Mouse (Mus musculus) activated CD4-positive, CD25-positive, alpha-beta regulatory T cell, adult 4 months (primary cell): ENCODE results near the gene Rbm45. TPM values are rescaled to one million over a fixed set of nuclear protein-coding genes. Genes with fewer than 3 reads are reported as not detected.

Experiments used
- ATAC-seq: one replicate; pipeline ENCODE4 v1.8.0; 2017
- polyA plus RNA-seq, 2 experiments: library from polyadenylated mRNA; unstranded; fragments of 100-300 nt; shearing (Covaris generic); gene quantifications; one replicate each; pipeline ENCODE4 v1.2.1; 2017

Gene Rbm45
- polyA plus RNA-seq, result 10 to 100 TPM in 1 of 2 experiments, 1 to 10 TPM in 1; 6.7 to 18.9 TPM

DNA sequence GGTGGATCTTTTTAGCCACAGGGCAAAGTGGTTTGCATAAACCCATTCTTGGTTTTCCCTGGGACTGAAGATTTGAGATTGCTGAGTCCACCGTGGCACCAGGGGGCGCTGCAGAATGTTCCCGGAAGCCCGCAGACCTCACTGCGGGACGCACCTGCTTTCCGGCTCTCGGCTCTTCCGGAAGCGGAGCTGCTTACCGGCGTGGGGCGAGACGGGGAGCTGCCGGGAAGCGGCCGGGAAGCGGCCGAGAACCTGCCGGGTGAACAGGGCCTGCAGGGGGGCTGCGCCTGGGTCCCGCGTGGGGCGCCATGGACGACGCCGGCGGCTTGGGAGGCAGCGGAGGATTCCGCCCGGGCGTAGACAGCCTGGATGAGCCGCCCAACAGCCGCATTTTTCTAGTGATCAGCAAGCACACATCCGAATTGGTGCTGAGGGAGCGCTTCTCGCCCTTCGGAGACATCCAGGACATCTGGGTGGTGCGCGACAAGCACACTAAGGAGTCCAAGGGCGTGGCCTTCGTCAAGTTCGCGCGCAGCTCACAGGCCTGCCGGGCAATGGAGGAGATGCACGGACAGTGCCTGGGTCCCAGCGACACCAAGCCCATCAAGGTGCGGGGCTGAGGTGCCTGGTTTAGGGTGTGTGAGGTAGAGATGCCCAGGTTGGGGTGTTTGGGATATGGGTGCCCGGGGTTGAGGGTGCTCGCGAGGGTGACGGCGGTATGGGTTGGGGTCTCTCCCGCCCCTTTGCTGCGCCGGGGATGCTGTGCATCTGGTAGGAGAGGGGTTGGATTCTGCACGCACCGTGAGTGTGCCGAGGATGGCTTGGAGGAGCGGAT lies at the start of gene Rbm45:
Gene Rbm45, plus strand, starts transcription at position 164 of the 835 bp plus-strand sequence.
- ATAC-seq, result peak; percentile 83

DNA sequence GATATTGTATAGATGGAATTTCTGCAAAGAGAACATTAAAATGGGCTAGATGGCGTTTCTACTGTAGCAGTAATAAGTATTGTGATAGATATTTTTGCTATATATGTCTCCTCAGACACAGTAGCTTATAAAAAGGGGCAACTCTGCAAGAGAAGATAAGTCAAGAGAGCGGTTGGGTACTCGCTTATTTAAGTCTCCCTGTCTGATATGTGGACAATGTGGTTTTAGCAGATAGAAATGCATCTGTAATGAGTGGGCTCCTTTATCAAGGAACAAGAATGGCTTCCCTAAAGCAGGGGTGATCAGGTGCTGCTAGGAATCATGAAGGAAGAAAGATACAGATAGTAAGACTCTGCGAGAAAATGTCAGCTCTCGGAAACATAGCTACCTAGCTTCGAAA lies 49.4 kb upstream of the Rbm45 start:
- no peak for ATAC-seq

DNA sequence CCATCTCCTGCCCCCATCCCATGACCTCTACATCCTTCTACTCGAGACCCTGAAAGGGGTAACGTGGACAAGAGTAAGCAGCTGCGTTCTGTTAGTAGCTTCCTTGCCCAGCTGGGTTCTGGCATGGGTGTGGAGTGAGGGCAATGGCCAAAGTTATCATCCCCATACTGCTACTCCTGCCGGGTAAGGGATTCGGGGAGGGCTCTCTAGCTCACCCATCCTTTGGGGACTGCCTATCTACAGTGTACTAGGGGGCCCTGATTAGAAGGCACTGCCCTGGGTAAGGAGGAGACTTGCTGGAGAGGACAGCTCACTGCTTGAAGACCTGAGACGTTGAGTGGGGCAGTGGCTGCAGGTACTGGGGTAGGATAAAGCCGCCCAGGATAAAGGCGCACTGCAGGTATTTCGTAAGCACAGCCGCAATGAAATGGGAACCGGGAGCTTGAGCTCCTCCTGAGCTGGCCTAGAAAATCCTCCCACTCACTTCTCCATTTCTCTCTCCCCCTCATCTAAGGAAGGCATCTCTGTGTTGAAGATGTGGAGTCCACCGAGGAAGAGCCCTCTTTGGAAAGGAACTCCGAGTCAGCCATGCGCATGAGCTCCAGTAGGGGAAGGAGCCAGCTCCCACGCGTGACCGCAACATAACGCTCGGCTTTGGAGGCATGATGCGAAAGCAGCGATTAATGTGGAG lies 46.5 kb upstream of the Rbm45 start:
- no peak for ATAC-seq

DNA sequence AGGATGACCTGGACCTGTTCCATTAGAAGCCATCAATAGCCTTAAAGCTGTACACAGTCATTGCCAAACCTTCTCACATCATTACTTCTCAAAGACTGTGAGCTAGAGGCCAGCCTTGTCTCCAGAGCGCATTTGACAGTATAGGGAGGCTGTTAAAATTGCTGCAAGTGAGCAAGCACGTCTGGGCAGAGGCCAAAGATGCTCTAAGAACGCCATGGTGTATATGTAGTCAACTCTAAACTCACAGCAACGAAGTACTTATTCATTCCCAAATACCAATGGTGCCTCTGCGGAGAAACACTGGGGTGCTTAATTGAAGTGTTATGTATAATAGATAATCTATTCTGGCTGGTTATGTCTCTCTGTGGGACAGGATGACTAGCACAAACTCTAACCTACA lies 45.3 kb upstream of the Rbm45 start:
- no peak for ATAC-seq

DNA sequence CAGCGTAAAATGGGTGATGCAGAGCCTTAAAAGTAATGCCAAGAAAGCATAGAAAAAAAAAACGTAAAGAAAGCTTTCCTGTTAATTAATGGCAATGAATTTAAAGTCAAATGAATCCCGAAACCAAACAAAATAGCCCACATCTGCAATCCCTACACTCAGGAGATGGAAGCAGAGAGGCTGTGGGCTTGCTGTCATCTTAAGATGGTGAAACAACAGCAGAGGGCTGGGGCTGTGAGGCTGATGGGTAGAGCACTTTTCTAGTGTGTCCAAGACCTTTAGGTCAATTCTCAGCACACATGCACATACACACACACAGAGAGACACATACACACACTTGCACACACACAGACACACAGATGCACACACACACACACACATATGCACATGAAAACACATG lies 43.6 kb upstream of the Rbm45 start:
- no peak for ATAC-seq

DNA sequence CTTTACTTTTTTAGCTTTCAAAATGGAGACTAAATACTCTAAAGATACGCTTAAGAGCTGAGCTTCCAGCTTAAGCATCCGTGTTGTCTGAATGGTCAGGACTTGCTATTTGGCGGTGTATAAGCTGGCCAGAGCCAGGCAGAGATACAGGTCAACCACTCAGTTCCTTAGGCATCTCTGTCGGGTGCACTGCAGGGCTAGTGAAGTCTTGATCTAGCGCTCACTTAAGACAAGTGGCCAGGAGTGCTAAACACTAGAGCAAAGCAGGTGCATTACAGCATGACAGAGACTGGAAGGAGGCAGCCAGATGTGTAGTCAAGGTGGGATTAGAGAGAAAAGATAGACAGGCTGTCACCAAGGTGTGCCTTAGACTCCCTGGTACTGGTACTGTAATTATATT lies 39.7 kb upstream of the Rbm45 start:
- no peak for ATAC-seq

DNA sequence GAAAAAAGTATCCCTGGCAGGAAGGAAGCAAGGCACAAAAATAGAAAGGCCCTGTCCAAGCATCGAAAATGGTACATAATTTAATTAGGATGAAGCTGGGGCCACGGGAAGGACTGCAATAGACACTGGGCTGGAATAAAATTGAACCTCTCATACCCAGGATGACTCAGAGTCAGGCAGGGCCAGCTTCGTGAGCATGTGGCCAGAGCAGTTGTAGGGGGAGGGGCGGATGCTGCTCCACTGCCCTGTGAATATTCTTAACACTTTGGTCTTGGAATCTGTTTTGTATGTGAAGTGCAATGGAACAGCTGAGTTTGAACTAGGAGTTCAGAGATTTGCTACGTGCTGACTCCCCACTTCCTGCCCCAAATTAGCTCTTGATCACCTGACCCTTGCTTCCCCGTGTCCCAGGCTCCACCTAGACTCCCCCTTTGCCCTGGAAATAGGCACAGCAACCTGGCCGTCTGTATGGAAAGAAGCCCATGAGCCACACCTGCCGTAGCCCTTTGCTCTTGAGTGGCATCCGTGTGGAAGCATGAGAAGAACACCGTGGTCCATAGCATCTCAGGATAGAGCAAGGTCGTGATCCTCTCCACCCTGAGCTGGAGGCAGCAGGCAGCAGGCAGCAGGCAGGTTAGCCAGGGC lies 37.5 kb upstream of the Rbm45 start:
- ATAC-seq, result no peak

DNA sequence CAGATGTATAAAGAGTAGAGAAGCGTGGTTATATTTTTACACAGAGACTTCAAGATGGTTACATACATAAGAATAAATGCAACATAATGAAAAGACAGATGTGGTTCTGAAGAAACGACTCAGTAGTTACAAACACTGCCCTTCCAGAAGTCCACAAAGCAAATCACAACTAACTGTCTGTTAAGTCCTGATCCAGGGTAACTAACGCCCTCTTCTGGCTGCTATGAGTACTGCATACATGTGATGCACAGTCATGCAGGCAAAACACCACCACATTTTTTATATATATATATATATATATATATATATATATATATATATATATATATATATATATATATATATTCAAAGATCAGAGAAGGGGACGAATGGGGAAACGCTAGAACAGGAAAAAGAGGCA lies 35.2 kb upstream of the Rbm45 start:
- no peak for ATAC-seq

DNA sequence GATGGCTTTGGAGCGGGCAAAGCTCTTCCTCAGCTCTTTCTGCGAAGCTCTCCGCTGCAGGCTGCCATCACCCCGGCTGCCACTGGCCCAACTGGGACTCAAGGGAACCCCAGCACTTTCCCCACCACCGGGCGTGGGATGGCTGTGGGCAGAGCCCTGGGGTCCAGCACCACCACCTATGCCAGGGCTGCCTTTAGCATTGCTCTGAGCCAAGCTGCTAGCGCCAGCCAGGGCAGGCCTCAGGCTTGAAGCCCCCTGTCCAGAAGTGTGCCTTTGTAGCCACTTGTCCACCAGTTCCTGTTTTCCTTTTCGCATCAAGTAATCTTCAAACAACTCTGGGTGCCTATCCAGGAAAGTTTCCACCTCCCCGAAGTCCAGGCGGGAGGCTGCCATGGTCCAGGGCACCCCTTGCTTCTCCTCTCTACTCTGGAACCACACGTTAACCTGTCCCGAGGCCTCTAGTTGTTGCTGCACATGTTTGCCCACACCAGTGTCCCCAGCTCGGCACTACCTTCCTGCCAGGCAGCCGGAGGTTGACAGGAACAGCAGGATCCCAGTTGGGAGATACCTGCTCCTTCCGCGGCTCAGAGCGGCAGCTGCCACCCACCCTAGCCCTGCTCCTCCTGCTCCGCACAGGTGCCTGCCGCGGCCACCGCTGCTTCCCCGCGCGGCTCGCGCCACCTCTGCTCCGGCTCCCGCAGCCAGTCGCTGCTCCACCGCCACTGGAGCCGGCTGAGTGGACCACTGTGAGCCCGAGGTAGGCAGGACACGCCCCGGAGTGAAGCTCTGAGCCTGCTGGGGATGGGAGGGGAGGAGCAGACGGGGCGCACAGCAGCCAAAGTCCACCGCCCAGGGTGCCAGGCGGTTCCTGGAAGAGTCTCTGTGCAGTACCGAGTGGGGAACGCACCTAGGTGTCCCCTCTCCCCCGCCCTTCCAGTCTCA lies 31.3 kb upstream of the Rbm45 start, which contains the start of gene Pde11a:
Gene Pde11a, minus strand, starts transcription at position 560 of the 942 bp plus-strand sequence.
- ATAC-seq, result no peak

DNA sequence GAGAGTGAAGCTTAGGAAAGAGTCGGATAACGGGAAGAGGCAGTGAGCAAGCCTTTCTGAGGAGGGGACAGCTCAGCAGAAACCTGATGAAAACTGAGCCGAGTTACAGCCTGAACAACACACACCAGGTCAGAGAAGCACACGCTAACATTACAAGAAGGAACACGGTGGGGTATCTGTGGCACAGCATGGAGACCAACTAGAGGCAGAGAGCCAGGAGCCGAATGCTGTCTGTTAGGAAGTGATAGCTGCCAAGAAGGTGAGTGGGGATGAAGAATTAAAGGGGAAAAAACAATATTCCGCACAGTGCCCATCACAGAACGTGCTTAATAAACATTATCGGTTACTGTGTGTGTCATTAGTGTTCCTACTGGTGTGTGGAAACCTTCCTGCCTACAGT lies 27.6 kb upstream of the Rbm45 start:
- no peak for ATAC-seq

DNA sequence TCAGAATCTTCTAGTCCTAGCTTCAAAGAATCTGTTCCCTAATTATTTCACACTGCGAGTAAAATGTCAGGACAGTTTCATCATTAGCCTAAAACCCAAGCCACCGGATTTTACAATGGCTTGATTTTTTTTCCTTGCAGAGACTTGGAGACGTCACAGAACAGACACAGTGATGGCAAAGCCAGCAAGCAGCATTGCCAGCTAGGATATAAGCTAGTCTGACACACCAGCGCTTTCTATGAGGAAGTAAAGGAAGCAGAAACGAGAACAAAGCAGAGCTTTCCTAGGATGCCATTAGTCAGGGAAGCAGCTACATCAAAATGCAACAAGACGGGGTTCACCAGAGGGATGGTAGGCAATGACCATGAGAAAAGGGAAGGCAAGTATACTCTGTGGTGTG lies 21.9 kb upstream of the Rbm45 start:
- ATAC-seq, result no peak

DNA sequence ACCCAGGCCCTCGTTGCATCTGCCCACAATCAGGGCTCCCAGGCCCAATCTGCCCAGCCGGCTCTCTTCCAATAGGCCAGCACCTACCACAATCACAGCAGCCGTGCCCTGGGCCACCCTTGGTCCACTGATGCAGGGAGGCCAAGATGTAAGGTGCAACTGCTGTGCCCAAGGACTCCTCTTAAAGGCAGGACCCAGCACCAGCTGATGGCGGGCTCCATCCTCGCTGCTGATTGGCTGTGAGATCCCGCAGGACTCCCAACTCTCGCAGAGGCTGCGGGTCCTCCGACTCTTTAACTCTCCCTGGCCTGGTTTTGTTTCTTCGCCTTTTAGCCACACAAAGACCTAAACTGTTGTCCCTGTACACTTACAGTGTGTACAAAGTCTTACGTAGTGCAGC lies 9.6 kb upstream of the Rbm45 start, which contains the start of gene Cyct:
Gene Cyct, minus strand, starts transcription at position 225 of the 400 bp plus-strand sequence.
- ATAC-seq, result no peak

DNA sequence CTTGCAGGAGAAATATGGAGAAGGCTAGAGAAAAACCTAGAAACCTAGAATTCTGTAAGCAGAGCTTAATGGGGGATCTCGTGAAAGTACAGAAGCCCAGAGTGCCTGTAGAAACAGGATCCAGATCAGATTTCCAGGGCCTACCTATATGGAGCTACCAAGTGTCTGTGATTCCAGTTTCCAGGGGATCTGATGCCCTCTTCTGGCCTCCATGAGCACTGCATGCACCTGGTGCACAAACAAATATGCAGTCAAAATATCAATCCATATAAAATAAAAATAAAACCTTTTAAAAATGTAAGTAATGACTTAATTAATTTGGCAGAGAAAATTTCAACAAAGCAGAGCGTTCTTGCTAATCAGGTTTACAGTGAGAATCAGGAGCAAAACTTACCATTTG lies 7.7 kb upstream of the Rbm45 start:
- ATAC-seq, result no peak

DNA sequence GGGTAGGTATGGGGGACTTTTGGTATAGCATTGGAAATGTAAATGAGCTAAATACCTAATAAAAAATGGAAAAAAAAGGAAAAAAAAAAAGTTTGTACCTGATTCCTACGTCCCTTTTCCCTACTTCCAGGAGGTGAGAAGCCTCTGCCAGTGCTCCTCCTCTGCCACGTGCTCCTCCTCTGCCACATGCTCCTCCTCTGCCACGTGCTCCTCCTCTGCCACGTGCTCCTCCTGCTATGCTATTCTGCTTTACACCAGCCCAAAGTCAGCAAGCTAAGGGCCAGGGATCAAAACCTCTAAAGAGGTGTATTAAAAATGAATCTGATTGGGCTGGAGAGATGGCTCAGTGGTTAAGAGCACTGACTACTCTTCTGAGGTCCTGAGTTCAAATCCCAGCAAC lies 4.0 kb upstream of the Rbm45 start:
- no peak for ATAC-seq

DNA sequence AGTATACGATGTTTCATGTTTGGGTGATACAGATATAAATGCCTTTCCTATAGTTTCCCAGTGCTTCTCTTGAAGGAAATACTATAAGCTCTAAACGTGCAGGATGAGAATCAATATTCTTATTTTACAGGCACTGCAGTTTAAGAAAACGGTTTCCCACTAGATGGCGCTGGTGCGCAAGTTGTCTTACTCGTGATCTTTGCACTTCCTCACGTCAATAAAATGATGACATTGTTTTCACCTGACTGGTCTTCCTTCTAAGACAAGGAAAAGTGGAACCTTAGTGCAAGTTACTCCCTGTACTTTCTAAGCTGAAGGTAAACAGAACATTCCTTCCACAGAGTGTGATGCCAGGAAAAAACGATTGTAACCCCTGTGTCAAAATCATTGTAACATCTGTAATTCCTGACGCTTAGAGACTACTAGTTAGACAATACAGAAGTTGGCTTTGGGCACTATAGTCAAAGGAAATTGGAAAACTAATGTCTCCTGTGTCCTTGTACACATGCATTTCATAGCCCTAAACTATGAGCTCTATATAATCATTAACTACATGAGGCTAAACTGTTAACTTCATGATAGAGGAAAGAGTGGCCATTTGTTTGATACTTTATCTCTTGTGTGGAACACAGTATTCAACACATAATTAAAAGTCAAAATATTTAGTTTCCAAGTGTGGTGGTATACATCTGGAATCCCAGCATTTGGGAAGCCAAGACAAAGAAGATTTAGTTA lies 2.4 kb upstream of the Rbm45 start:
- ATAC-seq, result peak; percentile 34

DNA sequence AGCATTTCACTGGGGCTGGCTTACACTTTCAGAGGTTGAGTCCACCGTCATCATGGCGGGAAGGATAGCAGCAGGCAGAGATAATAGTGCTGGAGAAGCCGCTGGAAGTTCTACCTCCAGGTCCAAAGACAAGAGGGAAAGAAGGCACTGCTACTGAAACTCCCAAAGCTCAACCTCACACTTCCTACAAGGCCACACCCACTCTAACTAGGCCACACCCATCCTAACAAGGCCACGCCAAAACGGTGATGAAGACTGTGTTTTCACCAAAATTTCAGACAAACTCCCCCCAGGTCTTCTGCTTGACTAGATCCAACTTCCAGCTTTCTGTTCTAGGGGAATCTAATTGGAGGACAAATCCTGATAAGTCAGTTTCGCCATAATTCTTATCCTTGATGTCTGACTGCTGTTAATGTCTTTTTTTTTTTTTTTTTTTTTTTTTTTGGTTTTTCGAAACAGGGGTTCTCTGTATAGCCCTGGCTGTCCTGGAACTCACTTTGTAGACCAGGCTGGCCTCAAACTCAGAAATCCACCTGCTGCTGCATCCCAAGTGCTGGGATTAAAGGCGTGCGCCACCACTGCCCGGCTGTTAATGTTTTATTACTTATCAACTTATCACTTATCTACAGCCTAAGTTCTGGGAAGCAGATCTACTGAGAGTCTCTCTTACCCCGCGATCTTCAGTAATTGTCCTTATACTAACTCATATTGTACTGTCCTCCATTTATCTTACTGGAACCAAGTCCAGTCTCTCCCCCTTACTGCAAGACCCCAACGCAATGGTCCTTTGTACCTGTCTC lies 723 bp upstream of the Rbm45 start:
- no peak for ATAC-seq

DNA sequence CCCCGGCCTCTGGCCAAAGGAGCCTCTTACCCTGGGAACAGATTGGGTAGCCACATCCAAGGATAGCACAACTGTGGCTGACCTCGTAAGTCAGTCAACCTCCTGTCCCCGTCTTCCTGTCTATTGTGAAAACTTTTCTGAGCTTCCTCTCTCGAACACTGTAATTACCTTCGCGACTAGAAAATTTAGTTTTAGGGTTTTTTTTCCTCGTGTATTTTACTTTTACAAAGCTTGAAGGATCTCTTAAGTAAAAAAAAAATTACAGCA lies 805 bp downstream of the Rbm45 start:
- ATAC-seq, result no peak

DNA sequence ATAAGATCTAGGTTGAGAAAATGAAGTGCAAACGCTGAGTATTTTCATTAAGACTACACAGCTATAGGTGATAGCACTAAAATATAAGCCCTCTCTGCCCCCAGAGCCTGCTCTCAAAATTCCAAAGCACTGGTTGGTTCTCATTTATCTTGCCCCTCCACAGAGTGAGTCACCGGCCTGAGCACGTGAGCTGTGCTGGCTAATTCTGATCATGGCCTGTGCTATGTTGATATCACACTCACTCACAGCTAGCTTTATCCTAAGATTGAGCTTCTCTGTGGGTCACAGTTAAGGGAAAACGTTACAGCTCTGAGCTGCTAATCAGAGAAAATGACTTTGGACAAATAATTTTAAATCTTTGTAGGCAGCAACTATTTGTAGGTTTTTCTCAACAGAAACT lies 2.5 kb downstream of the Rbm45 start:
- no peak for ATAC-seq

DNA sequence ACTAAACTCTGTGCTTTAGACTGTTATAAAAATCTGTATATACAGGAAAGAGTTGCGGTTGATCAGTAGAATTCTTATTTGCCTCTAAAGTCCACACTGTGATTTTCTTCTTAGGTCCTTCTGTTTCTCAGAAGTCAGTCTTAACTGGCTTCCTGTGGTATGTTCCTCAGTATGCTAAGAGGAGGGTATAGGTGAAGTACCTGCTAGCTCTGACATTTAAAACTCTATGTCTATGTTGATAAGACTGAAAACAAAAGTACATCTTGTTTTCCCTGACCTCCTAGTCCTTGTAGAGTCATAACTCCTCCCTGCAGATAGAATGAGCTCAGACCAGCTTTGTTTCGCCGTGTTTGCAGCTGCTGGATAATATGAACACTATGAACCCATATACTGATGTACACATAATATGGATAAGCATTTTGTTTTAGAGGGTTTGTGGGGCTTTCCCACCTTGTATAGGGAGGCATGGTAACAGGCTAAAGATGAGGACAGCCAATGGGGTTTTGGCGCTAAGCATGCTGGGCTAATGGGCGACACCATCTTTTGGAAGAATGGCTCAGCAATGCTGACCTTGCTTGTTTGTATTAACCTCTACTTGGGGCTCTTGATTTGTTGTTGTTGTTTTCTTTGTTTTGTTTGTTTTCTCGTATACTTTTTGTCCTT lies 4.9 kb downstream of the Rbm45 start:
- peak; percentile 66 for ATAC-seq

DNA sequence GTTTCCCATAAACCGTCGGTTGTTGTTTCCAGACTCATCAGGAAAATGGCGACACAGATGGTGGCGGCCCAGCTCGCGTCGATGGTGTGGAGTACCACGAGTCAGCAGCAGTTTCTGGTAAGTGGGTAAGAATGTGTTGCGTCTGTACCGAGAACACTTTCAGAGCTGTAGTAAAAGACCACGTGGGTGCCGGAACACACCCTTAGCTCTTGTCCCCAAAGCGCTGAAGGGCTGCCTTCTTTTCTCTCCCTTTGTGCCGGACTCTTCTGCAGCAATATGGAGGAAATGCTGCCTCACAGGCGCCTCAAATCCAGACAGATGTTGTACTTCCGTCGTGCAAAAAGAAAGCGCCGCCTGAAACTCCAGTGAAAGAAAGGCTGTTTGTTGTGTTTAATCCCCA lies 8.9 kb downstream of the Rbm45 start:
- ATAC-seq, result no peak
